Mouse (Mus musculus) heart, postnatal 0 days (tissue): ENCODE measurements at regions not wholly inside any gene's neighbourhood (a gene's known extent, or its start where the extent isn't known, plus 50 kb on each side); places are given as distances from the start of the nearest gene placed in this dataset.

ENCODE experiments used
- CTCF ChIP-seq: IDR thresholded peaks from 2 replicates; pipeline ENCODE4 v1.5.1; 2016; ENCODE audit warnings: antibody characterized with exemption, control low read depth, low read depth
- EP300 ChIP-seq: IDR thresholded peaks from 2 replicates; pipeline ENCODE4 v1.6.1; 2016; ENCODE audit warnings: antibody characterized with exemption, low read depth

DNA sequence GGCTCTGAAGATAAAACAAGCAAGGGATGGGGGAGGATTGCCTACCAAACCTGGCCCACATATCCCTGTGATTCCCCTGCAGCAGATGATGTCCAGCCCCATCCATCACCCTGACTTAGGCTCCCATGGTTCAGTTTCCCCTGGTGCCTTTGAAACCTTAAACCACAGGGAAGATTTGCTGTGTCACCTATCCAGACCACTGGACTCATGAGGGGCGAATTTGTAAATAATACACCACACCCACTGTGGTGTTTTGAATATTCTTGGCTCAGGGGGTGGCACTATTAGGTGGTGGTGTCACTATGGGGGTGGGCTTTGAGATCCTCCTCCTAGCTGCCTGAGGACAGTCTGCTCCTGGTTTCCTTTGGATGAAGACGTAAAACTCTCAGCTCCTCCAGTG, 205.8 kb upstream of the Srrm4 start:
- no peak for TF ChIP-seq CTCF
- no peak for TF ChIP-seq EP300
